Mouse (Mus musculus) thymus, postnatal 0 days (tissue): Measurements from ENCODE around the gene Gm21773. TPM values are rescaled to one million over a fixed set of nuclear protein-coding genes. Genes with fewer than 3 reads are reported as not detected.
"Not testable (repeated sequence)": the region's sequence is repeated elsewhere in the genome, so short reads cannot be mapped to it uniquely, and the experiment has no call there.

Experiments used
- DNase-seq: peaks from one replicate; pipeline ENCODE4 v3.0.0-alpha.2; 2015; ENCODE audit warnings: low spot score
- polyA plus RNA-seq: library from polyadenylated mRNA; unstranded; fragments of >200 nt; fragmentation: Nextera tagmentation; extraction: Ambion mirVana; gene quantifications from 2 replicates; pipeline ENCODE4 v1.2.1, GENCODE M21; 2015

The Gm21773 gene
- polyA plus RNA-seq = not detected in 2 replicates

GRCm38 (mm10) chrY:25309260-25309659, at the start of gene Gm21773:
Gene Gm21773 (minus strand): TSS chrY:25309360.
- not testable (repeated sequence) for DNase-seq
